Mouse (Mus musculus): ENCODE results near the gene Isy1.
A peak's percentile ranks its signal among the peaks of the same experiment; 100 is the strongest.

The Isy1 gene

DNA sequence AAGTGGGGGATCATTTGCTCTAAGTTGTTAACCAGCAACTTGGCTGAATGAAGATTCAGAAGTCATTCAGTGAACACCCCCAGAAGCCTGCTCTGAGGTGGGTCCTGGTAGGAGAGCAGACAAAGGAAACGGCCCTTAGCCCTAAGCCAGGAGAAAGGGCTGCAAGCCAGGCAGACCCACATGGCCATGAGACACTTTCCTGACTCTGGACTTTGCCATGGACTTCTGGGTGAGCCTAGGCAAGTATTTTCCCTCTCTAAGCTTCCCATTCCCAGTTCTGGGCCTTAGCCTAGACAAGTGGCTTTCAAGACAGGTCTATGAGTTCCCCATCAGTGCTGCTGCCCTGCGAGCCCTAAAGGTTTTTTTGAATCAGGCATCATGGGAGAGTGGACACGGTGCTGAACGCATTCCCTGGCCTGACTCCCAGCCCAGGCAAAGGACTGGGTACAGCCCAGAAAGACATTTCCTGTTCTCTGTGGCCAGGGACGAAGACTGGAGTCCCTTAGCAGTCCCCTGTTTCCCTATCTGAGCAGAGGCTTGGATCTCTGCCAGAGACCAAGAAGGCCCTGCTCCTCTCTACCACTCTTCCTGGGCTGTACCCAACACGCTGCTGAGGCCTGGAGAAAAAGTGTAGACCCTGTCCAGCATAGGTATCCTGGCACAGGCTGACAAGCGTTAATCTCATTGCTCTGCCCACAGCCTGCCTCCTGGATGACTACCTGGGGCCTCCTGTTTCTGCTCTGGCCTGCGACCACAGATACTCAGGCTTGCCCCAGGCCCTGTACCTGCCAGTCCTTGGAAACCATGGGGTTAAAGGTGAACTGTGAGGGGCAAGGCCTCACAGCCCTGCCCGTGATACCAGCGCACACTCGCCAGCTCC lies 60.1 kb downstream of the Isy1 start:
- DNase-seq (ENCODE audit: low spot score in 2 of 2) = peak in 1 of 2 experiments; percentile 54

DNA sequence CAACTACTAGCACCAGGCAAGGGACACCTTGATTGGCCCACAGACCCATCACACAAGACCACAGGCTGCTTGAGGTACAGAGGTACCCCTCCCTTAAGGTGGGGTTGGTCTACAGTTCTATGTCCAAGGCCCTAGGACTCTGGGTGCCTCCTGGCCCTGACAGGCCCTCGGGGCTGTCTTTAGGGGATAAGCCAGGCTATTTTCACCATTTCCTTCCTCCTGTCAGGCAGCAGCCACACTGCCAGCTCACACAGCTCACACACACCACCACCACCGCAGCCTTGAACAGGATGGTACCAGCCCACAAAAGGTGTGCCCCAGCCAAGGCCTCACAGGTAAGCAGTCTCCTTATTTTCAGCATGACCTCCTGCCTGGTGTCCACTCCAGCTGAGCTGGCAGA lies 60.8 kb downstream of the Isy1 start, which contains the start of gene Gp9:
Gp9 (plus strand) TSS at position 231 of the 400 bp plus-strand sequence.
- peak; percentile 24 to 58 for DNase-seq (ENCODE audit: low spot score in 2 of 2)

DNA sequence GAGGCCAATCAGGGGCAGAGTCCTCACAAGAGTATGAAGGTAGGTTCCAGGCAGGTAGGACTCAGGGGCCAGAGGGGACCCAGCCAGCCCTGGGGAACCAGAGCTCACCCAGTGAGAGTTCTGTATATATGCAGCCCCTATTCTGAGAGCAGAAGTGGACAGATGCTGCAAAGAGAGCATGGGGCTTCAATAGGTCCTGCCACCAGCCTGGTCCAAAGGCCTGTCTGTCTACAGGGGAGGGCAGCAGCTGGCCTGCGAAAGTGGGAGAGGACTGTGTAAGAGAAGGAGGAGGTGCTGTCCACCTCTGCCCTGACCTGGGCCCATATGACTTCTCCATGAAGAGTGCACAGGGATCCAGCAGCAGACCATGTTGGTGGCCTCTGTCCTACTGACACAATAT lies 61.9 kb downstream of the Isy1 start:
- peak; percentile 37 to 57 for DNase-seq (ENCODE audit: low spot score in 2 of 2)

DNA sequence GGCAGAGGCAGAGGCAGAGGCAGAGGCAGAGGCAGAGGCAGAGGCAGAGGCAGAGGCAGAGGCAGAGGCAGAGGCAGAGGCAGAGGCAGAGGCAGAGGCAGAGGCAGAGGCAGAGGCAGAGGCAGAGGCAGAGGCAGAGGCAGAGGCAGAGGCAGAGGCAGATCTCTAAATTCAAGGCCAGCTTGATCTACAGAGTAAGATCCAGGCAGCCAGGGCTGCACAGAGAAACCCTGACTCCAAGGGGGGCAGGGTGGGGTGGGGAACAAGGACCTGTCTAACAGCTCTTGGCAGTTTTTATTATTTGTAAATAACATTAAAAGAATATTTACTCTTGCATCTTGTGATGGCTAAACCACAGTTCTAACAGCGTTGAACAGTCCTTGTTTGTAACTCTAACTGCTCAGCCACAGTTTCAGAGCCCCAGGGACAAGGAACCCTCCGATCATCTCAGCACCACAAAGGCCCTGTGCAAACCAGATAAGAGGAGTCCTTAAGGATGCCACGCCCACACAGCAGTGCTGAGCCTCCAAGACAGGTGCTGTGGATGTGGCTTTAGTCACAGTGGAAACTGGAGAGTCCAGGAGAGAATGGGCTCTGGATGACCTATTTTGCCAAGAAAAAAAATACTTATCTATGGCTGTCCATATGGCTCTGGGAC lies 62.9 kb downstream of the Isy1 start:
- peak in 1 of 2 experiments; percentile 79 for DNase-seq (ENCODE audit: low spot score in 2 of 2)

DNA sequence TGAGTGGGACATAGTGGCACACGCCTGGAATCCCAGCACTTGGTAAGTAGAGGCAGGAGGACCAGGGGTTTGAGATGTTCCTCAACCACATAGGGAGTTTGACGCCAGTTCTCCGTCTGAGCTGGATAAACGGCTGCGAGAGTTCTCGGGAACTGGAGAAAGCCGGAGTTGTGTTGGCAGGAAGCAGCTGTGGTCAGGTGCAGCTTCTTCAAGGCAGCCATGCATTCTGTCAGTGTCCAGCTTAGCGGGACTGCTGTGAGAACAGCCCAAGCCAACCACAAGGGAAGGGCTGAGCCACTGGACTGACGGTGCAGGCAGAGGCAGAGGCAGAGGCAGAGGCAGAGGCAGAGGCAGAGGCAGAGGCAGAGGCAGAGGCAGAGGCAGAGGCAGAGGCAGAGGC lies 63.7 kb downstream of the Isy1 start:
- DNase-seq (ENCODE audit: low spot score in 2 of 2) = peak in 1 of 2 experiments; percentile 16

DNA sequence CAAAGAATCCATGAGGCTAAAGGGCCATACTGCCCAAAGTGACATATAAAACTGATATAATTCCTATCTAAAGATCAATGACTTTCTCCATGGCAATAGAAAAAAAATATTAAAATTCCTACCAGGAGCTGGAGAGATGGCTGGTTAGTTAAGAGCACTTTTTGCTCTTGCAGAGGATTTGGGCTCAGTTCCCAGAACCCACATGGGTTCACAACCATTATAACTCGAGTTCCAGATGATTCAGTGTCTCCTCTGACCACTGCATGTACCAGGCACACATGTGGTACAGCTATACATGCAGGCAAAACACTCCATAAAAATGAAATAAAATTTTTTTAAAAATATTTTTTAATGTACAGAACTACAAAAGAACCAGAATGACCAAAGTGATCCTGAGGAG lies 64.1 kb downstream of the Isy1 start:
- no peak for DNase-seq (ENCODE audit: low spot score in 2 of 2)

DNA sequence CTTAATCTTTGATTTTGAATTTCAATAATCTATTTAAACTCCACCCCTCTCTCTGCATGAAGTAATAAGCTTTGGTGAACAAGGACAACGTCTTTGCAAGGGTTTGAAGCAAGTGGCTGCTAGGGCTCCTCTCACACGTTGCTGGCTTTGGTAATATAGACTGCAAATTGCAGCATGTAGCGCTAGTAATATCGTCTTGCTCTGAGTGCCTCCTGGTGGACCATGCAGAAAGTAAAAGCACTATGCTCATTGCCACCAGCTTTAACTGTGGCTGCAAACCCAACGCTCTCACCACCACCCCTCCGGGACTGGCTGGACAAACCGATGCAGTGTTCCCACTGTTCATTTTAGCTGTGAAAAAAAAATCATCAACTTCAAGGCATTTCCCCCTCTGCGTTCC lies 68.0 kb downstream of the Isy1 start:
- peak; percentile 10 to 50 for DNase-seq (ENCODE audit: low spot score in 2 of 2)

DNA sequence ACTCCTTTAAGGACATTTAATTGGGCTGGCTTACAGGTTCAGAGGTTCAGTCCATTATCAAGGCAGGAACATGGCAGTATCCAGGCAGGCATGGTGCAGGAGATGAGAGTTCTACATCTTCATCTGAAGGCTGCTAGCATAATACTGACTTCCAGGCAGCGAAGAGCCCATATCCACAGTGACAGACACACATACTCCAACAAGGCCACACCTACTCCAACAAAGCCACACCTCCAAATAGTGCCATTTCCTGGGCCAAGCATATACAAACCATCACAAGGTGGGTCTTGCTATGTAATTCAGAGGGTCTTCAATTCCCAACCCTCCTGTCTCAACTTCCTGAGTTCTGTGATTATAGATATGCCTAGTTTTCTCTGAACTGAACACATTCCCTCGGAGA lies 74.3 kb downstream of the Isy1 start:
- DNase-seq (ENCODE audit: low spot score in 2 of 2) = peak in 1 of 2 experiments; percentile 3
